Mouse (Mus musculus): Measurements from ENCODE around the gene Ank. TPM values are rescaled to one million over a fixed set of nuclear protein-coding genes. Genes with fewer than 3 reads are reported as not detected.

The Ank gene
- polyA plus RNA-seq, 1 experiment from 2014 or later: 19.5 TPM

DNA sequence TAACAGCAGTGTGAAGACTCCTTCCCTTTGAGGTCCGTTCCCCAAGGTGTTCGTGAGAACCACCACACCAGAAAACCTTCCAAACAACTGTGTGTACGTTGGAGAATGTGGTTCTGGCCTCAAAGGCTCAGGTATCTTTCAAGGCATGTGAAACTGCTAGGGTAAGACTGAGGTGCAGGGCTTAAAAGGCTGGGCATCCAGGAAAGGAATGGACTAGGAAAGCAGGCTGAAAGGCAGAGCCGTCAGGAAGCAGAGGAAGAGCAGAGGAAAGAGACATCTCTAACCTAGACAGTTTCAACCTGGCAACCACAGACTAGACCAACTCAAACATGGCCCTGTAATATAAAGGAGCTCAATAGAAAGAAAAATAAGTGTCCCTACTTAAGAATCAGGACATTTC lies 162.6 kb downstream of the Ank start:
- ATAC-seq (ENCODE audit: low read depth): no peak
- no peak overlapping the region for H3K4me2 ChIP-seq (ENCODE audit: low read depth, low read length)
- no peak overlapping the region for H3K27ac ChIP-seq (ENCODE audit: low read depth, low read length)
- peaks cover 15% of the 10 kb centered on the region for H3K4me1 ChIP-seq (ENCODE audit: control insufficient read depth, insufficient read depth, low read length)
- no peaks in the 10 kb centered on the region for H3K27me3 ChIP-seq (ENCODE audit: control insufficient read depth, insufficient read depth, low read length)
- H3K36me3 ChIP-seq (ENCODE audit: control insufficient read depth, insufficient read depth, low read length): no peaks in the 10 kb centered on the region
- 80% methylated on average over 4 of the region's 4 CpGs for whole genome bisulfite sequencing
- H3K9ac ChIP-seq (replicated peaks; ENCODE audit: low read depth, low read length): no peak overlapping the region
- H3K9me3 ChIP-seq (ENCODE audit: control insufficient read depth, low read length): no peaks in the 10 kb centered on the region
- no peak overlapping the region for H3K4me3 ChIP-seq (ENCODE audit: low read depth, low read length)

DNA sequence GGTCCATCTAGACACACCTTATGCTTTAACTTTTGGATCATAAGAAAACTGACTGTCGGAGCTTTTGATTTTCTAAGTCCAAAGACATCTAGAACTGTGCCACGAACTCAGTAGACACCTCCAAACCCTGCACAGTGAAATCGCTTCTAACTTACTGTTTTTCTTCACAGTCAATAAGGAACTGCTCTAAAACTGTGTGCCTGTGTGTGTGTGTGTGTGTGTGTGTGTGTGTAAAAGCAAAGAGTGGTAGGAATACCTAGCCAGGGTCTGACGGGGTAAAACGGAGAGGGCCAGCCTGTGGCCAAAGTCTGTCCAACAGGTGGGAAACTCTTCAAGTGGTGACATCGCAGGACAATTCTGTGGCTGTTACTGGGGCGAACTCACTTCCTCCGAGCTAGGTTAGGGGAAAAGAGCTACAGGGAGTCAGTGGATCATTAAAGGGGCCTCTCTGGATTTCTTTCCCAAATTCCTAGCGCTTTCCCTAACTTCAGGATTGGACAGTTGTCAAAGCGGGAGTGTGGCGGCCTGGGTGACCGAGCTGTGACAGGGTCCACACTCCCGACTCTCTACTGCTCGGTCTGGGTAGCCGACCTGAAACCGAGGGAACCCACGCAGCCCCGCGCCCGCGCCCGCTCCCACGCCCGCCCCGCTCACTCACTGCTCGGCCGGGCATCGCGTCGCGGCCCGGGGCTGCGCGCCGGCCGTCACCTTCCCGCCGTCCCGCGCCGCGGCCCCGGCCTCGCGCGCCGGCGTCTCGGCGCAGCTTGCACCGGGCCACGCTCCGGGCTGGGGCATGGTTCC lies 163.5 kb downstream of the Ank start:
- Histone ChIP-seq H3K4me2 (ENCODE audit: low read depth, low read length) (peak overlapping the region; percentile 81), H3K36me3 (ENCODE audit: control insufficient read depth, insufficient read depth, low read length) (no peaks in the 10 kb centered on the region), H3K27ac (ENCODE audit: low read depth, low read length) (no peak overlapping the region; the same call in 1 of the 2 replicates), H3K9ac (replicated peaks; ENCODE audit: low read depth, low read length) (peak overlapping the region; percentile 76), H3K4me3 (ENCODE audit: low read depth, low read length) (peak overlapping the region; percentile 91), H3K4me1 (ENCODE audit: control insufficient read depth, insufficient read depth, low read length) (peaks cover 15% of the 10 kb centered on the region), H3K27me3 (ENCODE audit: control insufficient read depth, insufficient read depth, low read length) (no peaks in the 10 kb centered on the region), H3K9me3 (ENCODE audit: control insufficient read depth, low read length) (no peaks in the 10 kb centered on the region)
- 2% methylated on average over 49 of the region's 53 CpGs for WGBS
- ATAC-seq (ENCODE audit: low read depth): peak; percentile 79

DNA sequence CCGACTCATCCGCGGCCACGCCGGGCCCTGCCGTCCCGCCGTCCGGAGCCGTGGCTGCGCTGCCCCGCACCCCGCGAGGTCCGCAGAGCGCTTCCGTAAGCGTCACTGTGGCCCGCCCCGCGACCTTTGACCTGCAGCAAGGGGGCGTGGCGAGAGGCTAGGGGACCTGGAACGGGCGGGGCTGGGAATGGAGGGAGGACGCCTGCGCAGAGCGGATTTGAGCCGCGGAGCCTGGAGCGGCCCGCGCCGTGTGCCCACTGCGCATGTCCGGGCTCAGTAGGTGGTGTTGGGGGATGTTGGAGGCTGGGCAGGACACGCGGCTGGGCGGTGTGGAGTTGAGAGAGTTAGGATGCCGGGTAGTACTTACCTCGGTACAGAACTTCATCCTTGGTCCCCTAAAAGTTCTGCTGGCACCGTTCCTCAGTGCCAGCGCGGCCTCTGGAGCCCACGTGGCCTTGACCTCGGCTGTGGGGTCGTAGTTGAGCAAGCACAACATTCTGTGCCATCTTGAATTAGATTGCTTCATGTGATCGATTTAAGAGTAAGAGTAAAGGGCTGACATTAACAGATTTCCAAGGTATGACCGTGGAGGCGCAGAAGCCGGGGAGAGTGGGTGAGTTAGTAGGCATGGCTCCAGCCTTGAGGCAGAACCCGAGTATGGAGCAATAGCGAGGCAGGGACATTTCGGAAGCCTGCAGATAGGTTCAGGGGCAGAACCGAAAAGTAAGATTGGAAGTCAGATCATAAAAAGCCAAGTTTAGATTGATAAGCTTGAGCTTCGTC lies 164.3 kb downstream of the Ank start, which contains the start of gene Otulin:
Otulin (minus strand) TSS at position 93 of the 783 bp plus-strand sequence.
- H3K27ac ChIP-seq (ENCODE audit: low read depth, low read length): peak within 1 kb of the TSS; percentile 55
- H3K4me3 ChIP-seq (ENCODE audit: low read depth, low read length): peak within 1 kb of the TSS; percentile 91
- WGBS: 5% methylated on average over 53 of the region's 56 CpGs
- peak; percentile 99 for ATAC-seq (ENCODE audit: low read depth)
- no peaks in the 10 kb centered on the region for H3K36me3 ChIP-seq (ENCODE audit: control insufficient read depth, insufficient read depth, low read length)
- no peaks in the 10 kb centered on the region for H3K9me3 ChIP-seq (ENCODE audit: control insufficient read depth, low read length)
- H3K4me1 ChIP-seq (ENCODE audit: control insufficient read depth, insufficient read depth, low read length): peaks cover 15% of the 10 kb centered on the region
- no peaks in the 10 kb centered on the region for H3K27me3 ChIP-seq (ENCODE audit: control insufficient read depth, insufficient read depth, low read length)
- H3K4me2 ChIP-seq (ENCODE audit: low read depth, low read length): peak within 1 kb of the TSS; percentile 86
- H3K9ac ChIP-seq (replicated peaks; ENCODE audit: low read depth, low read length): peak within 1 kb of the TSS; percentile 76

DNA sequence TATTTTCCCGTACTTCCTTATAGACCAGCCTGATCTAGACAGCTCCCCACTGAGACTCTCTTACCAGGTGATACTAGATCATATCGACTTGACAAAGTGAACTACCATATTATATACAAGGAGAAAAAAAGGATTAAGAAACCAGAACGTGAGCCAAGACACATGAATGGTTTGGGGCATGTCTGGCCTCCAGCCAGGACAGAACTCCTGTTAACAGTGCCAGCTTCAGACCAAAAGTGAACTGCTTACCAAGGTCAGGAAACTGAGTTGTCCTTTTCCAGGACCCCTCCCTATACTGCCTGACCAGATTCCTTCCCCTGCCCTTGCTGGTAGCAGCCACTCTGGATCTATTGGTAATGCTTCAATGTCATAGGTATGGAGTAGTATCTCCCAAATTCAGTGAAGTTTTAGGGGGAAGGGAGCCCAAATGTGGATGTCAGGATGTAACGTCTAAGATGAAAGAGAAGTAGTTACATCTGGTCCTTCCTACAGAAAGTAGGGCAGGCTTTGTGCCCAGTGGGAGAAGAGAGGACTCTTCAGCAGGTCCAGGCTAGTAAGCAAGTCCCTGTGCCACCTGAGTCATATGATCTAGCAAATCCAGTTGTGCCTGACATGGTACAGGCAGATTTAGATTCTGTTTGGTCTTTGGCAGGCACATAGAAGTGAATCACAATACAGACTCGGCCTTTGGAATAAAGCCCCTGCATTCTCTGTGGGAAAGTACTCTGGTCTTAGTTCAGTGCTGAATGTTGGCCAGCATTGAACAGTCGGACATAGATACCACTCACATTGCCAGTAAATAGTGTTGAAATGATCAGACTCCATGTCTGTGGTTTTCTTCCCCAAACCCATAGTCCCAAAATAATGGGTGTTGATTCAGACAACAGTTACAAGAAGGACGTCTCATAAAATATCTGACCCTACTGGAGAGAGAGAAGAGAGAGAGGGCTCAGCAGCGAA lies 167.7 kb downstream of the Ank start:
- H3K9ac ChIP-seq (replicated peaks; ENCODE audit: low read depth, low read length): no peak overlapping the region
- no peaks in the 10 kb centered on the region for H3K9me3 ChIP-seq (ENCODE audit: control insufficient read depth, low read length)
- ATAC-seq (ENCODE audit: low read depth): no peak
- no peak overlapping the region for H3K27ac ChIP-seq (ENCODE audit: low read depth, low read length)
- H3K4me1 ChIP-seq (ENCODE audit: control insufficient read depth, insufficient read depth, low read length): peaks cover 10% of the 10 kb centered on the region
- H3K4me3 ChIP-seq (ENCODE audit: low read depth, low read length): no peak overlapping the region
- no peak overlapping the region for H3K4me2 ChIP-seq (ENCODE audit: low read depth, low read length)
- H3K27me3 ChIP-seq (ENCODE audit: control insufficient read depth, insufficient read depth, low read length): no peaks in the 10 kb centered on the region
- WGBS: 86% methylated on average over 8 of the region's 8 CpGs
- no peaks in the 10 kb centered on the region for H3K36me3 ChIP-seq (ENCODE audit: control insufficient read depth, insufficient read depth, low read length)

DNA sequence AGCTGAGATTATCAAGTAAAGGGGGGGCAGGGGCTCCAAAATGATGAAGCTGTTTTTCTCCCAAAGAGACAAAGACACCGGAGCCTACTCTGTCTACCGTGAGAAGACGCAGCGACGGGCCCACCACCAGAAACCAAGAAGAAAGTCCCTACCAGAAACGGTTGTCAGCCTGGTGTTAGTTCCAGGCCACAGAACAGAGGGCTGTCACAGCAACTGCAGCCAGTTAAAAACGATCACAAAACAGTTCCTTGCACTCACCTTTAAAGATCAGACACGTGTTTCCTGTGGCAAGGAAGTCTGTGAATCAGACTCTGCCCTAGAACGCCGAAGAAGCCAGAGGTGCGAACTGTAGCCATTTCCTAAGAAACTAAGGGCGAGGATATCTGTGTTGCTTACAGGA lies 174.7 kb downstream of the Ank start:
- no peak overlapping the region for H3K27ac ChIP-seq (ENCODE audit: low read depth, low read length)
- no peaks in the 10 kb centered on the region for H3K36me3 ChIP-seq (ENCODE audit: control insufficient read depth, insufficient read depth, low read length)
- no peaks in the 10 kb centered on the region for H3K9me3 ChIP-seq (ENCODE audit: control insufficient read depth, low read length)
- H3K4me1 ChIP-seq (ENCODE audit: control insufficient read depth, insufficient read depth, low read length): no peaks in the 10 kb centered on the region
- no peak for ATAC-seq (ENCODE audit: low read depth)
- H3K4me2 ChIP-seq (ENCODE audit: low read depth, low read length): no peak overlapping the region
- no peak overlapping the region for H3K9ac ChIP-seq (replicated peaks; ENCODE audit: low read depth, low read length)
- no peaks in the 10 kb centered on the region for H3K27me3 ChIP-seq (ENCODE audit: control insufficient read depth, insufficient read depth, low read length)
- H3K4me3 ChIP-seq (ENCODE audit: low read depth, low read length): no peak overlapping the region
- 78% methylated on average over 12 of the region's 12 CpGs for WGBS

DNA sequence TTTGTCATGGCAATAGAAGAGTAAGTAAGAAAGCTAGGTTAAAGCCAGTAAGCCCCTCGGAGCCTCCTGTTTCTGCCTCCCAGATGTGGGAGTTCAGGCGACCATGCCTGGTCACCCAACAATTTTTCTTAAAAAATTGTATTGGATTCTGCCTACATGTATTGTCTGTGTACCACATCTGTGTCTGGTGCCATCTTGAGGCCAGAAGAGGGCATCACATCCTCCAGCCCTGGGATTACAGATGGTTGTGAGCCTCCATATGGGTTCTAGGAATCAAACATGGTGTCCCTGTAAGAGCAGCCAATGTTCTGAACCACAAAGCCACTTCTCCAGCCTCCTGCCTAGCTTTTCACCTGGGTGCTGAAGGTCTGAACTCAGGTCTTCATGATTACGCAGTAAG lies 176.4 kb downstream of the Ank start:
- Histone ChIP-seq H3K9ac (replicated peaks; ENCODE audit: low read depth, low read length) (no peak overlapping the region), H3K36me3 (ENCODE audit: control insufficient read depth, insufficient read depth, low read length) (no peaks in the 10 kb centered on the region), H3K4me2 (ENCODE audit: low read depth, low read length) (no peak overlapping the region), H3K4me1 (ENCODE audit: control insufficient read depth, insufficient read depth, low read length) (no peaks in the 10 kb centered on the region), H3K27me3 (ENCODE audit: control insufficient read depth, insufficient read depth, low read length) (no peaks in the 10 kb centered on the region), H3K27ac (ENCODE audit: low read depth, low read length) (no peak overlapping the region), H3K9me3 (ENCODE audit: control insufficient read depth, low read length) (no peaks in the 10 kb centered on the region), H3K4me3 (ENCODE audit: low read depth, low read length) (no peak overlapping the region)
- no peak for ATAC-seq (ENCODE audit: low read depth)
- WGBS: 89% methylated on average over 3 of the region's 3 CpGs

Small RNAs within 50 kb of the gene (microRNA-seq; reads per million reads assigned to microRNA genes)
- gene Mir7117: 0.85 reads per million

Other genes starting within 250 kb of the Ank start
- 29.5 and 32.7 TPM in 2 replicates for gene Otulin, start 164.0 kb downstream of the Ank start, polyA plus RNA-seq (2014; fragmentation: Nextera tagmentation; extraction: Ambion mirVana)
- gene Otulinl, start 214.9 kb downstream of the Ank start, polyA plus RNA-seq (2014; fragmentation: Nextera tagmentation; extraction: Ambion mirVana): 11.2 and 15.6 TPM in 2 replicates